Mouse (Mus musculus): ENCODE data around the gene Grpel1.

GRCm38 (mm10) chr5:36478540-36479420, 14.0 kb downstream of the Grpel1 start:
- TF ChIP-seq GATA1 (IDR thresholded peaks at IDR 0.05; ENCODE audit: borderline replicate concordance, low read length), result no peak
- no peak for TF ChIP-seq FLI1 (IDR thresholded peaks at IDR 0.05; ENCODE audit: low read length)
